Mouse (Mus musculus) lung, embryonic 14.5 days (tissue): Measurements from ENCODE around the gene Hist1h4n. TPM values are rescaled to one million over a fixed set of nuclear protein-coding genes. Genes with fewer than 3 reads are reported as not detected.
"Not testable (repeated sequence)": the region's sequence is repeated elsewhere in the genome, so short reads cannot be mapped to it uniquely, and the experiment has no call there.

ENCODE experiments used
- ATAC-seq: fragments of 200-750 bp; cut with Nextera tagmentation; 2 replicates; pipeline ENCODE4 v1.8.0; 2017; ENCODE audit warnings: mild to moderate bottlenecking, moderate TSS enrichment, moderate library complexity; ENCODE audit not compliant: insufficient read depth
- DNase-seq: peaks from one replicate; pipeline ENCODE4 v3.0.0-alpha.2; 2015
- H3K27ac ChIP-seq: fragments of 300-500 bp; sonication (generic); 2 replicates; pipeline ENCODE4 v1.5.1; 2014; ENCODE audit warnings: low read depth, mild to moderate bottlenecking, moderate library complexity
- H3K27me3 ChIP-seq: fragments of 300-500 bp; sonication (generic); 2 replicates; pipeline ENCODE4 v1.6.1; 2014; ENCODE audit warnings: low read length, control low read depth; ENCODE audit not compliant: insufficient read depth
- H3K36me3 ChIP-seq: fragments of 300-500 bp; sonication (generic); 2 replicates; pipeline ENCODE4 v1.6.1; 2014; ENCODE audit warnings: control low read depth; ENCODE audit not compliant: insufficient read depth
- H3K4me1 ChIP-seq: fragments of 300-500 bp; sonication (generic); 2 replicates; pipeline ENCODE4 v1.6.1; 2014; ENCODE audit warnings: antibody characterized with exemption, control low read depth; ENCODE audit not compliant: insufficient read depth
- H3K4me2 ChIP-seq: fragments of 300-500 bp; sonication (generic); 2 replicates; pipeline ENCODE4 v1.6.1; 2014; ENCODE audit warnings: mild to moderate bottlenecking
- H3K4me3 ChIP-seq: fragments of 300-500 bp; sonication (generic); 2 replicates; pipeline ENCODE4 v1.5.1; 2014; ENCODE audit warnings: low read depth, low read length
- H3K9ac ChIP-seq: fragments of 300-500 bp; sonication (generic); 2 replicates; pipeline ENCODE4 v1.6.1; 2014
- H3K9me3 ChIP-seq: fragments of 300-500 bp; sonication (generic); 2 replicates; pipeline ENCODE4 v1.6.1; 2016; ENCODE audit warnings: low read depth, low read length, control low read depth
- CTCF ChIP-seq: IDR thresholded peaks from 2 replicates; pipeline ENCODE4 v1.5.1; 2016; ENCODE audit warnings: antibody characterized with exemption, low read depth
- WGBS: fragments of 180-500 bp; shearing (Covaris S2); extraction: QIAGEN DNeasy Blood & Tissue Kit; methylation state at CpG from one replicate; pipeline ENCODE4 v1.1.7; 2014; 5-methylcytosine and 5-hydroxymethylcytosine counted together
- polyA plus RNA-seq: library from polyadenylated mRNA; unstranded; fragments of >200 nt; fragmentation: Nextera tagmentation; extraction: Ambion mirVana; gene quantifications from 2 replicates; pipeline ENCODE4 v1.2.1, GENCODE M21; 2014

Gene Hist1h4n
- polyA plus RNA-seq, 1 experiment from 2014 or later = 32.5 TPM

- Histone ChIP-seq H3K4me3 (no peak overlapping the region), H3K27ac (no peak overlapping the region), H3K4me2 (no peak overlapping the region), H3K9me3 (no peaks in the 10 kb centered on the region), H3K9ac (no peak overlapping the region), H3K36me3 (no peaks in the 10 kb centered on the region), H3K4me1 (no peaks in the 10 kb centered on the region), H3K27me3 (no peaks in the 10 kb centered on the region)
- no peak for TF ChIP-seq CTCF
- 16% methylated on average over 8 of the region's 8 CpGs for WGBS
- DNase-seq = peak; percentile 51
- ATAC-seq = no peak
These were observed 15.9 kb upstream of the Hist1h4n start for GRCm38 (mm10) chr13:21847883-21848282.

GRCm38 (mm10) chr13:21846356-21846755, 14.4 kb upstream of the Hist1h4n start:
- not testable (repeated sequence) for H3K27ac ChIP-seq, DNase-seq, H3K27me3 ChIP-seq, H3K4me3 ChIP-seq, H3K9me3 ChIP-seq, H3K9ac ChIP-seq, H3K4me2 ChIP-seq, H3K36me3 ChIP-seq, ATAC-seq, H3K4me1 ChIP-seq

- H3K27me3 ChIP-seq, H3K36me3 ChIP-seq, H3K4me3 ChIP-seq, H3K4me2 ChIP-seq, H3K27ac ChIP-seq, H3K9me3 ChIP-seq, DNase-seq, H3K4me1 ChIP-seq, H3K9ac ChIP-seq: not testable (repeated sequence)
- ATAC-seq = peak; percentile 72; the same call in 1 of the 2 replicates
- WGBS = no CpG with 5 or more reads among the region's 4 CpGs
These were observed 8.5 kb upstream of the Hist1h4n start for GRCm38 (mm10) chr13:21840508-21840907.

- not testable (repeated sequence) for H3K9me3 ChIP-seq, H3K4me1 ChIP-seq, H3K4me2 ChIP-seq, H3K27ac ChIP-seq, H3K36me3 ChIP-seq, H3K9ac ChIP-seq, DNase-seq, H3K4me3 ChIP-seq, H3K27me3 ChIP-seq
- ATAC-seq = peak; percentile 92
- WGBS = no CpG with 5 or more reads among the region's 24 CpGs
These were observed 1.5 kb upstream of the Hist1h4n start, which contains the start of the genes Hist1h2ap and Hist1h2br for GRCm38 (mm10) chr13:21833461-21833860. Hist1h2ap (minus strand) TSS chr13:21833507. Hist1h2br (plus strand) TSS chr13:21833743.

GRCm38 (mm10) chr13:21830344-21830743, 1.7 kb downstream of the Hist1h4n start:
- 81% methylated on average over 10 of the region's 10 CpGs for WGBS
- peak overlapping the region; percentile 20 for H3K4me2 ChIP-seq

GRCm38 (mm10) chr13:21828511-21828910, 3.5 kb downstream of the Hist1h4n start:
- Histone ChIP-seq H3K4me2 (no peak overlapping the region), H3K9ac (no peak overlapping the region), H3K27ac (no peak overlapping the region), H3K36me3 (no peaks in the 10 kb centered on the region), H3K4me1 (no peaks in the 10 kb centered on the region), H3K4me3 (no peak overlapping the region), H3K9me3 (no peaks in the 10 kb centered on the region), H3K27me3 (no peaks in the 10 kb centered on the region)
- no peak for TF ChIP-seq CTCF
- WGBS = 67% methylated on average over 3 of the region's 3 CpGs
- ATAC-seq (no peak), DNase-seq (no peak)

More at GRCm38 (mm10) chr13:21830344-21830743, 1.7 kb downstream of the Hist1h4n start:
- no peaks in the 10 kb centered on the region for H3K4me1 ChIP-seq
- no peak overlapping the region for H3K9ac ChIP-seq
- DNase-seq (no peak), ATAC-seq (no peak)
- no peaks in the 10 kb centered on the region for H3K36me3 ChIP-seq
- no peaks in the 10 kb centered on the region for H3K9me3 ChIP-seq
- no peak overlapping the region for H3K4me3 ChIP-seq
- TF ChIP-seq CTCF = no peak
- no peaks in the 10 kb centered on the region for H3K27me3 ChIP-seq
- H3K27ac ChIP-seq = peak overlapping the region; percentile 42

GRCm38 (mm10) chr13:21820082-21820890, 11.7 kb downstream of the Hist1h4n start:
- not testable (repeated sequence) for H3K36me3 ChIP-seq, DNase-seq, H3K9me3 ChIP-seq, H3K4me2 ChIP-seq, ATAC-seq, H3K27ac ChIP-seq, H3K4me1 ChIP-seq, H3K4me3 ChIP-seq, H3K9ac ChIP-seq, H3K27me3 ChIP-seq
- 74% methylated on average over 6 of the region's 16 CpGs for WGBS

GRCm38 (mm10) chr13:21812092-21812491, 19.9 kb downstream of the Hist1h4n start:
- H3K4me1 ChIP-seq, H3K4me3 ChIP-seq, H3K9me3 ChIP-seq, DNase-seq, H3K9ac ChIP-seq, H3K36me3 ChIP-seq, H3K27me3 ChIP-seq: not testable (repeated sequence)
- 0% methylated on average over 12 of the region's 14 CpGs for WGBS
- peak; percentile 58 for ATAC-seq
- H3K4me2 ChIP-seq = peak overlapping the region; percentile 38; the same call in 1 of the 2 replicates
- peak overlapping the region; percentile 67 for H3K27ac ChIP-seq

- not testable (repeated sequence) for DNase-seq, H3K4me1 ChIP-seq, H3K4me3 ChIP-seq, H3K27me3 ChIP-seq, H3K9me3 ChIP-seq, H3K36me3 ChIP-seq, H3K9ac ChIP-seq
- H3K4me2 ChIP-seq = peak within 1 kb of the TSS; percentile 38; the same call in 1 of the 2 replicates
- peak; percentile 59 for ATAC-seq
- no CpG with 5 or more reads among the region's 24 CpGs for WGBS
- peak within 1 kb of the TSS; percentile 67 for H3K27ac ChIP-seq
These were observed 20.5 kb downstream of the Hist1h4n start, which contains the start of gene Hist1h4m for GRCm38 (mm10) chr13:21811539-21811938. Hist1h4m (plus strand) TSS chr13:21811746.

- not testable (repeated sequence) for H3K27me3 ChIP-seq, DNase-seq, H3K4me2 ChIP-seq, H3K4me1 ChIP-seq, H3K9ac ChIP-seq, H3K36me3 ChIP-seq, H3K27ac ChIP-seq, H3K9me3 ChIP-seq, H3K4me3 ChIP-seq
- peak; percentile 41 for ATAC-seq
- no CpG with 5 or more reads among the region's 8 CpGs for WGBS
These were observed 20.9 kb downstream of the Hist1h4n start for GRCm38 (mm10) chr13:21811074-21811473.
